25 mouse cellular contexts compared by ENCODE assay signal in genomic region chr14:105858935-105859334, GRCm38 (mm10).
"Had no signal": no experiment of that assay in that cellular context is flagged by ENCODE, and none has a peak within 500 bp of the region (broad histone marks: within the 10 kb centered on the region; RNA-seq: fewer than 3 reads in every experiment).

No protein-coding gene starts in this region.

- H3K9me3 ChIP-seq: heart, embryonic 13.5 days; heart, embryonic 15.5 days; hindbrain, embryonic 13.5 days; hindbrain, embryonic 15.5 days; kidney, embryonic 15.5 days; limb, embryonic 12.5 days; liver, embryonic 13.5 days; liver, embryonic 15.5 days had no signal

- DNase-seq: gastrocnemius, postnatal 14 days; gastrocnemius, postnatal 36 days; heart, adult 11 months; heart, adult 2 months; heart, postnatal 14 days; heart, postnatal 36 days; kidney, adult 11 months; kidney, adult 2 months; kidney, adult 9 months; kidney, postnatal 14 days; kidney, postnatal 36 days; layer of hippocampus, adult 9-11 months; layer of hippocampus, postnatal 36 days; left cerebral cortex, postnatal 4 days; liver; liver, embryonic 13.5 days had no signal

- H3K4me1 ChIP-seq: heart, embryonic 15.5 days; hindbrain, embryonic 13.5 days; hindbrain, embryonic 15.5 days; limb, embryonic 12.5 days; liver, embryonic 13.5 days; liver, embryonic 15.5 days had no signal

- H3K27me3 ChIP-seq: heart, embryonic 13.5 days; heart, embryonic 15.5 days; hindbrain, embryonic 15.5 days; kidney, embryonic 15.5 days; limb, embryonic 12.5 days; liver, embryonic 13.5 days; liver, embryonic 15.5 days had no signal

- H3K36me3 ChIP-seq: heart, embryonic 13.5 days; heart, embryonic 15.5 days; hindbrain, embryonic 13.5 days; hindbrain, embryonic 15.5 days; kidney, embryonic 15.5 days; limb, embryonic 12.5 days; liver, embryonic 13.5 days; liver, embryonic 15.5 days had no signal

- H3K4me3 ChIP-seq: heart, adult 2 months; heart, embryonic 13.5 days; heart, embryonic 15.5 days; hindbrain, embryonic 13.5 days; hindbrain, embryonic 15.5 days; kidney, embryonic 15.5 days; limb, embryonic 12.5 days; liver, embryonic 13.5 days; liver, embryonic 15.5 days had no signal

- H3K27ac ChIP-seq: heart, adult 2 months; heart, embryonic 13.5 days; heart, embryonic 15.5 days; hindbrain, embryonic 13.5 days; hindbrain, embryonic 15.5 days; hindbrain, postnatal 0 days; kidney, embryonic 15.5 days; kidney, postnatal 0 days; limb, embryonic 12.5 days; liver, embryonic 13.5 days; liver, embryonic 15.5 days had no signal
